Mouse (Mus musculus) thymus, adult 2 months (tissue): ENCODE data around the gene Olfr270.

Experiments used
- CTCF ChIP-seq: fragments of 200-500 bp; IDR thresholded peaks from 2 replicates; pipeline ENCODE4 v1.5.1; 2012; ENCODE audit warnings: mild to moderate bottlenecking, control low read depth, low read length, moderate library complexity, borderline replicate concordance; ENCODE audit not compliant: control insufficient read depth, poor library complexity, insufficient read depth; ENCODE audit errors: extremely low read depth
- POLR2A ChIP-seq: fragments of 200-500 bp; IDR thresholded peaks from 2 replicates; pipeline ENCODE4 v1.6.1; 2012; ENCODE audit warnings: mild to moderate bottlenecking, low read length, control low read depth, moderate library complexity; ENCODE audit not compliant: control insufficient read depth, poor library complexity, insufficient read depth; ENCODE audit errors: extremely low read depth

DNA sequence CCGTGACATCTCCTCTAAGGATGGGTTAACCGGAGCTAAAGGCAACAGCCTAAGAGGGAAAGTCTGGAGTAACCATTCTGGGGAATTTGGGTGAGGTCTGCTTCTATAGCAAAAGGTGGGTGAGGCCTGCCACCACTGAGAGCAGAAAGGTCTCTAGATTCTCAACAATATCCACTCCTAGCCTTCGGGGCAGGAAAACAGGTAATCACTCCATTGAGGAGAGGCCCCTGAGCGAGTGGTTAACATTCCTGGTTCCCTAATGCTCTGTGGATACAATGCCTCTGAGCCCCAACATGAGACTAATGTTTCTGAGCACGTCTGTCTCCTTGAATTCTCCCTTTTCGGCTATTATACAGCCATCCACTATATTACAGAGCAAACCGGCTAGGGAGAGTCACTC lies 50.1 kb downstream of the Olfr270 start:
- TF ChIP-seq POLR2A (no peak), CTCF (no peak)
